Mouse (Mus musculus) Patski (cell line): ENCODE measurements around the gene Relt. TPM values are rescaled to one million over a fixed set of nuclear protein-coding genes. Genes with fewer than 3 reads are reported as not detected.
"Not testable (repeated sequence)": the region's sequence is repeated elsewhere in the genome, so short reads cannot be mapped to it uniquely, and the experiment has no call there.

ENCODE experiments used
- ATAC-seq: fragments of 100-300 bp; one replicate; pipeline ENCODE4 v1.8.0; 2021
- CTCF ChIA-PET: fragments of 350-600 bp; sonication (Branson Sonifier 250); formaldehyde crosslinking; loops from one replicate; lab custom pipeline; 2022; ENCODE audit warnings: inconsistent platforms; lab: Charles Lee
- POLR2A ChIA-PET: fragments of 350-600 bp; sonication (Branson Sonifier 250); formaldehyde crosslinking; loops from one replicate; lab custom pipeline; 2022; ENCODE audit warnings: antibody characterized with exemption, inconsistent platforms; lab: Charles Lee
- DNase-seq: peaks from one replicate; pipeline ENCODE4 v3.0.0-alpha.2; 2011; ENCODE audit warnings: low read depth, low spot score
- H3K27me3 ChIP-seq: fragments of 371-371 bp; one replicate; pipeline ENCODE4 v1.5.1; 2021
- CTCF ChIP-seq: fragments of 100-300 bp; IDR thresholded peaks from one replicate; pipeline ENCODE4 v1.5.1; 2021
- in situ Hi-C: fragments of 300-500 bp; cut with MboI; formaldehyde crosslinking; loops from 3 replicates; pipeline ENCODE4 v1.11.1; 2018; ENCODE audit warnings: low pct_unique_long_range_greater_than_20kb, mixed read lengths
- polyA plus RNA-seq: library from polyadenylated mRNA; unstranded; gene quantifications from one replicate; pipeline ENCODE4 v1.2.3, GENCODE M21; 2021

The Relt gene
- polyA plus RNA-seq, 1 experiment from 2014 or later, result 5.1 TPM

GRCm38 (mm10) chr7:100848744-100849143 is 14.5 kb downstream of the Relt start:
- no peaks in the 10 kb centered on the region for H3K27me3 ChIP-seq
- in situ Hi-C loops, result no loop called here
- POLR2A ChIA-PET, result interaction anchor here (0.9 to 1.2 kb wide), 2 partner anchors 9 to 162 kb away, joined by 3 to 4 read pairs; no protein-coding TSS in a partner anchor
- CTCF ChIA-PET, result interaction anchor here (0.8 to 3.3 kb wide), 12 partner anchors 9 to 203 kb away, joined by 3 to 43 read pairs (median 4); partner anchors contain the start of gene Relt
- ATAC-seq (no peak), DNase-seq (no peak)
- TF ChIP-seq CTCF, result no peak

DNA sequence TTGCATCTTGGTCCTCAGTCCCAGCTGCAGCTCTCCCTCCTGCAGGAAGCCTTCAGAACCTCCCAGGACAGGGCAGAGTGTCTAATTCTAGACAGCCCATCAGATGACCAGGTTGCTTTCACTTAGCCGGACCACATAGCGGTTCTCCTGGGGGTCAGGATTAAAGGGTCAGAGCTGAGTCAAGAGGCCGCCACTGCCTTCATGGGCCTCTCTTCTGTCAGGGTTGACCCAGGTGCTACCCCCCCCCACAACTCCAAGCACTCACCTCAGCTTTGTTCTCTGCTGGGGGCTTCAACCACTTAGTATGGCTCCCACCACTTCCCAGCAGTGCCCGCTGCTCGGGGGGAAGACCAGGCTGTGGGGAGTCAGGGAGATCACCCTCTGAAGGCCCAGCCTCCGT is 16.1 kb downstream of the Relt start:
- POLR2A ChIA-PET, result interaction anchor here (1.6 kb wide), 1 partner anchor 21 kb away, joined by 7 read pairs; no protein-coding TSS in a partner anchor
- in situ Hi-C loops, result no loop called here
- no peaks in the 10 kb centered on the region for H3K27me3 ChIP-seq
- no peak for ATAC-seq
- no peak for DNase-seq
- TF ChIP-seq CTCF, result no peak
- CTCF ChIA-PET, result interaction anchor here (0.7 to 3.3 kb wide), 4 partner anchors 7 to 311 kb away, joined by 3 to 43 read pairs (median 8); no protein-coding TSS in a partner anchor

- CTCF ChIA-PET, H3K27me3 ChIP-seq, ATAC-seq, DNase-seq, POLR2A ChIA-PET, in situ Hi-C loops: not testable (repeated sequence)
Observed at GRCm38 (mm10) chr7:100846033-100846432, 17.2 kb downstream of the Relt start.

DNA sequence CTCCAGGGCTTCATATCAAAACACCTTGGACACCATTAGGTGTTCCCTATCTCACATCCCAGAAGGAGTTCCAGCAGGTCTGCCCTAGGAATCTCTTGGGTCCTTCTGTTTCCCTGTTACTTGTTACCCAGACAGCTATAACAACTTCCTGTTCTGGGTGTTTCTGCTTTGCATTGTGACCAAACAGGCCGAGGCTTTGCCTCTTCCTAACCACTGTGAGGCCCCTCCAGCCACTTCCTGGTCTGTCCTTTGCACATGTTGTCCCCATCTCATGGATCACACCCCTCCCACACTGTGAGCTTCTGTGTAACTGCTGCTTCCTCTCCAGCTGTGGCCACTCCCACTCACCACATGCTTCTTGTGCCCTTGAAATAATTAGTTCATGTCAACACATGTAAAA is 17.8 kb downstream of the Relt start:
- DNase-seq (no peak), ATAC-seq (no peak)
- in situ Hi-C loops, result no loop called here
- no peak for TF ChIP-seq CTCF
- CTCF ChIA-PET, result interaction anchor here (0.9 kb wide), 1 partner anchor 27 kb away, joined by 3 read pairs; no protein-coding TSS in a partner anchor
- no peaks in the 10 kb centered on the region for H3K27me3 ChIP-seq
- POLR2A ChIA-PET, result no interaction called here

GRCm38 (mm10) chr7:100845026-100845400 is 18.2 kb downstream of the Relt start:
- POLR2A ChIA-PET, result no interaction called here
- DNase-seq (no peak), ATAC-seq (no peak)
- CTCF ChIA-PET, result interaction anchor here (0.9 kb wide), 1 partner anchor 27 kb away, joined by 3 read pairs; no protein-coding TSS in a partner anchor
- in situ Hi-C loops, result no loop called here
- no peak for TF ChIP-seq CTCF
- H3K27me3 ChIP-seq, result no peaks in the 10 kb centered on the region

DNA sequence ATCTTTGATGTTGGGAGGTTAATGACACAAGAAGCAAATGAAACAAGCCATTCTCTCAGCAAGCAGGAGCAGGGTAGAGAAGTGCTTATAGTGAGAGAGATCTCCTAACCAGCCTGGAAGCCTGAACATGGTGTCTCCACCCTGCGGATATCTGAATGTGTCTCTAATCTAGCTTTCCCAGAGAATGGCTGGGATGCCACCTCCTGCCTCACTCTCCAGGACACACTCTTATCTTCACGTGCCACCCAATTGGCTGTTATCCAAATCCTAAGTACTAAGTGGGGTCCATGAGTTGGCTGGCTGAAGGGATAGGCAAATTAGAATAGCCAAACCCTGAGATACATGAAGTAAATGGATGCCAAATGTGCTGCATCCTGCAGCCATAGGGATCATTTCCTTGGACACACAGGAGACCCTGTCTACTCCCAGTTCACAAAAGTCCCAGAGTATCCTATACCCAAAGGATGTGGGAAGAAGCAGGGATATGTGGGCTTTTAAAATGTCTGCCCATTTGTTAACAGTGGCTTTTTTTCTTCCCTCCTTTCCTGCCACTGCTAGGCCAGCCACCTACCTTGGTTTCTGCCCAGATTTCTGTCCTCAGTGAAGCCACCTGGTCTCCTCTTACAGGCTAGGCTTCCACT is 18.7 kb downstream of the Relt start:
- ChIA-PET CTCF (interaction anchor here (0.9 kb wide), 1 partner anchor 28 kb away, joined by 3 read pairs; no protein-coding TSS in a partner anchor), POLR2A (no interaction called here)
- in situ Hi-C loops, result no loop called here
- ATAC-seq (no peak), DNase-seq (no peak)
- no peak for TF ChIP-seq CTCF
- H3K27me3 ChIP-seq, result no peaks in the 10 kb centered on the region

DNA sequence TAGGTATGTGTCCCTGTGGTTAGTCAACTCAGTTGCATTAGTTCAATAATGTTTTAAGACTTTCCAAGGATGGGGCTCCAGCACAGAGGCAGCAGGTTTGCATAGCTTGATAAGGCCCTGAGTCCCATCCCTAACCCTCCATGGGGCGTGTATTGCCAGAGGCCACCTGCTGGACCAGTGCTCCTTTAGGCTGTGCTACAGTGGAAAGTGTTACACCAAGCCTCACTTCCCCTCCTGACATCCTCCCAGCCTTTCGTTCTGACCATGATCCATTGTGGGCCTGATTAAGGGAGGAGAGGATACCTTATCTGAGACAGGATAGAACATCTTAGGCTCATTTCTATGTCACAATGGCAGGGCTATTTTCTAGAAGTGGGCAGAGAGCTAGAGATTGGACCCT is 19.4 kb downstream of the Relt start:
- ATAC-seq, result no peak
- ChIA-PET POLR2A (no interaction called here), CTCF (no interaction called here)
- no peak for DNase-seq
- in situ Hi-C loops, result no loop called here
- no peaks in the 10 kb centered on the region for H3K27me3 ChIP-seq
- no peak for TF ChIP-seq CTCF

- TF ChIP-seq CTCF, result no peak
Observed at GRCm38 (mm10) chr7:100842175-100842574, 21.1 kb downstream of the Relt start.

DNA sequence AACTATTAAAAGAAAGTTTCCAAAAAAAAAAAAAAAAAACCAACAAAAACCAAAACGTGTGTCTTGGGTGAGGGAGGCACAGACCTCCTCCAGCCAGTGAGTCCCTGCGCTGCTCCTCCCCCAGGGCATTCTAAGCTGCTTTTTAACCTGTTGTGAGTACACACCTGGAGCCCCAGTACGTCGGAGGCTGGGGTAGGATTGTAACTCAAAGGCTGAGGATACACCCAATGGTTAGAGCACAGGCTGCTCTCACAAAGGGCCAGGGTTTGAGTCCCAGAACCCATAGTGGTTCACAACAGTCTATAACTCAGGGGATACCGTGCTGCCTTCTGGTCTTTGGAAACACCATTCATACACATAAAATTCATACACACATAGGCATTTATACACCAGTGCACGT is 21.6 kb downstream of the Relt start:
- no peaks in the 10 kb centered on the region for H3K27me3 ChIP-seq
- DNase-seq (no peak), ATAC-seq (no peak)
- ChIA-PET CTCF (no interaction called here), POLR2A (no interaction called here)
- in situ Hi-C loops, result no loop called here
- TF ChIP-seq CTCF, result no peak

More at GRCm38 (mm10) chr7:100842175-100842574, 21.1 kb downstream of the Relt start:
- ATAC-seq, result no peak
- no peaks in the 10 kb centered on the region for H3K27me3 ChIP-seq
- ChIA-PET POLR2A (interaction anchor here (0.6 kb wide), 1 partner anchor 306 kb away, joined by 3 read pairs; no protein-coding TSS in a partner anchor), CTCF (no interaction called here)
- DNase-seq, result no peak
- in situ Hi-C loops, result no loop called here

DNA sequence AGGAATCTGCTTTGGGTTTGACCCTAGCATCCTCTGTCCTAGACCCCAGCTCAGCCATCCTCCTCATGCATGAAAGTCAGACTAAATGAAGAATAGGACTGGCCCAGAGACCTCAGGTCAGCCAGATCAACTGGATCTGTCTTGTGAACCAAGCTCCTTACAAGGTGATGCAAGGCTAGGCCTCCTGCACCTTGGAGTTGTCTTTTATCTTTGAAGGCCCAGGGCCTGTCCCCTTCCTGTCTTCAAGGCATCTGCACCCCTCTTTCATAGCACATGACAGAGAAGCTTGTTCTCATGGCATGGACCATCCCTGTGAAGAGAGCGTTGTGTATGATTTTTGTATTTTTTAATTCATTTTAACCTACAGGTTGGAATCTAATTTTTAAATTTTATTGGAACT is 22.3 kb downstream of the Relt start:
- ATAC-seq, result no peak
- ChIA-PET POLR2A (no interaction called here), CTCF (interaction anchor here (2.0 kb wide), 1 partner anchor 8 kb away, joined by 12 read pairs; no protein-coding TSS in a partner anchor)
- DNase-seq, result no peak
- no peaks in the 10 kb centered on the region for H3K27me3 ChIP-seq
- in situ Hi-C loops, result no loop called here
- no peak for TF ChIP-seq CTCF
